Mouse (Mus musculus): ENCODE measurements at regions not wholly inside any gene's neighbourhood (a gene's known extent, or its start where the extent isn't known, plus 50 kb on each side); places are given as distances from the start of the nearest gene placed in this dataset.

DNA sequence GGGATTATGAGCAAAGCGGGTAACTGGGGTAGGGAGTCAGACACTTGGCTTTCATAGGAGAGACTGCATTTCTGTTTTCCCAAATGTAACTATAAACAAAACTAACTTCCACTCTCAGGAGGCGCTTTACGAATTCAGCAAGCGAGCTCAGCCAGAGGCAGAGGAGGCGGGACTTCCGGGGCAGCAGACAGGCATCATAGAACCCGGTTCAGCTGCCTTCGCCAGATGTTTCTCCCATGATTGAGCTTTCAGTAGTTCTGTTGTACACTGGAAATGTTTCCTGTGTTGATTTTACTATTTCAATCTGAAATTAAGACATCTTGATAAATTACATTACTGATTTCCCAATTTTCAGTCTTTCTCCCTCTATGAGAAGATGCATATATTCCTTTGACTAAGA lies 92.9 kb downstream of the Zfp365 start:
- no peak for DNase-seq (ENCODE audit: extremely low spot score, low read depth, low spot score)

DNA sequence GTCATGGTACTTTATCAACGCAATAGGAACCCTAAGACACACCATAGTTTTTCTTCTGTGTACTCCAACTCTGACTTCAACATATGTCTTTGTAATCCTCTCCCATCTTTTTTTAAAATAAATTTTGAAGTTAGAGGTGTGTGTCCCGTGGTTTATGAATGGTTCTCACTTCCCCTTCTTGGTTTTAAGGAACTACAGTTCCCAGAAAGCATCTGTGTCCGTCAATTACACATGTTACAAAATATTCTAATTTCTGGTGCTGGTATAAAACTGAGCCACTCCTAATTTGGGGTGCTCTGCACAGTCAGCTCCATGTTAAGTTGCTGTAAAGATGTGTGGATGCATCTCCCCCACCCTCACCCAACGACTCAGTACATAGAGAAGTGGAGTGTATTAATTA lies 98.6 kb downstream of the Zfp365 start:
- no peak for DNase-seq (ENCODE audit: extremely low spot score, low read depth, low spot score)

DNA sequence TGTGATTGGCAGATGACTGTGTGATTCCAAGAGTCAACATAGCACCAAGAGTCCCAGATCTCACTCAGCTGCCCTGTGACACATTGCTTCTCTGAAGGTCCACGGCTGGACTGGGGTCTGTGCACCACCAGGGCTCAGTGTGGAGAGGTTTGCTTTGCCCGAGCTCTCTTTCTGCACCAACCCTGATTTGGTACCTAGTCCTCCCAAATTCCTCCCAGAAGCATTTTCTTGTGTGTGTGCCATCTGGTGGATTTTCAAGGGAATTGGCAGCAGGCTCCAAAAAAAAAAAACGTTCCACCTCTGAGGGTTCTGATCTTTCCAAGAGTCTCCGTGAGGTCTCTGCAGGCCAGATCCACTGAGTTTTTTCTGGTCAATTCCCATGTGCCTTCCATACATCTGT lies 107.3 kb downstream of the Zfp365 start:
- DNase-seq (ENCODE audit: extremely low spot score, low read depth, low spot score): no peak

DNA sequence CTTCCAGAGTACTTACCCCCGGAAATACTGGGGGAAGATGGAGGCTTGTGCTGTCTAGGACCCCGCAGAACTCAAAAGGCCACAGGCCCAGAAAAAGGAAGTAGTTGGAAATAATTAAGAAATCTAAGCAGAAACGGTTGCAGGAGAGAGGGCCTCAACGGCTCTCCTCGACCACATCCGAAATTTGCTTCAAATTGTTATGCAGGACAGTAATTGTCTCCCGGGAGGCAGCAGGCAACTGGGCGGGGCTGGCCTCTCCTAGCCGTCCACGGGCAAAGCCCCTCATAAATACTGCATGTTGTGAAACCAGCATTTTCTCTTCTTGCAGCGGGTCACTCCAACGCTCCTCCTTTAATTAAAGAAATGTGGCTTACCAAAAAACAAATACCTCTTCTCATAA lies 107.8 kb downstream of the Zfp365 start:
- DNase-seq (ENCODE audit: extremely low spot score, low read depth, low spot score): no peak

DNA sequence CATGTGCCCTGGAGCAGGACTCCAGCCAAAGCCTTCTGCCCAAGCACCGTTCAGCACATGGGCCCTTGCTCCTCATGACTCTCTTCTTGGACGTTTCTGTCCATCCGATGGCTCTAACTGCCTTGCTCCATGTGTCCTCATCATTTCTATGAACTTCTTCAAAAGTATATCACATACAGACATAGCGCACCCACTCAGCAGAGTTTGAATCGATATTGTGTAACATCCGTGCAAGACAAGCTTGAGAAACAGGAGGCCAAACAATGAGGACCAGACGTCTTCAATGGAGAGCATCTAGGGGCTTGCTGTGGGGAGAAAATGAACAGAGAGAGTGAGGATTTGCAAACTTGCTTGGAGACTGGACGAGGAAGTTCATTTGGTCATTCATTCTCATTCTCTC lies 110.3 kb downstream of the Zfp365 start:
- no peak for DNase-seq (ENCODE audit: extremely low spot score, low read depth, low spot score)

DNA sequence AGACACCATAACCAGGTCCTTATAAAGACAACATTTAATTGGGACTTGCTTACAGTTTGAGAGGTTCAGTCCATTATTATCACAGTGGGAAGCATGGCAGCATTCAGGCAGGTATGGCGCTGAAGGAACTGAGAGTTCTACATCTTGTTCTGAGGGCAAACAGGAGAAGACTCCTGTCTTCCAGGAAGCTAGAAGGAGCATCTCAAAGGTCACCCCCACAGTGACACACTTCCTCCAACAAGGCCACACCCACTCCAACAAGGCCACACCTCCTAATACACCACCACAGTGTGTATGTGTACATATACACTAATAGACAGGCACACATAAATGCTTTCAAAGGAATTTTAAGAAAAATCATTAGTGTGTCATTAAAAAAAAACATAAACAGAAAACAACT lies 110.8 kb downstream of the Zfp365 start:
- no peak for DNase-seq (ENCODE audit: extremely low spot score, low read depth, low spot score)

DNA sequence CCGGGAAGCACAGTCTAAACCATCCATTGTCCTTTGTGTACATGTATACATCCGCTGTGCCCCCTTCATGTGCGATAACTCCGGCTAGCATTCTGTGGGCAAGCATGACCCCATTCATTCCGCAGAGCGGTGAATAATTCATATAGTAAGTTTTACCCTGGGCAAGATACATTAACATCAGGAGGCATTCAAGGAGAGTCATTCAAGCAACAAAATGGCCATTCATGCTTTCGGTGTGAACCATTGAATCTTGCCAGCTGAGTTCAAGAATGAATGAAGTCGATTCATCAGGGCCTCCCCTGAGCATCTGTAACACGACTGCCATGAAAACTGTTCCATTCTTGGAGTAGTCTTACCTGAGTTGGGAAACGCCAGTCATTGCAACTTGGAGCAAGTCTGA lies 113.5 kb downstream of the Zfp365 start:
- no peak for DNase-seq (ENCODE audit: extremely low spot score, low read depth, low spot score)

DNA sequence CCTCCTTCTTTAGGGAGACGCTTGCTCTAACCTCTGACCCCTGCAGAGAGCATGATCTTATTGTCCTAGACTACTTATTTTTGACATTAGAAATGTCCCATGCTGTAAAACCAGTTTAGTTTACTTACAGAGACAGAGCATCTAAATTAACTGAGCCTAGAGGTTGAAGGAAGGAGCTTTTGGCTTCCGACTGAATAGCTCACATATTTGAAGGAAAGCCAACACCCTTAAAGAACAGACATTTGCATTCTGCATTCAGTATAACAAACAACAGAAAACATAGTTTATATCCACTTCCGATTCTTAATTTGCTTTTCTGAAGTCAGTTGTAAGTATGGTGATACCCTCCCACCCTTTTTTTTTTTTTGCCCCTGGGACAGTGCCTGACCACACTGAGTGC lies 119.3 kb downstream of the Zfp365 start:
- no peak for DNase-seq (ENCODE audit: extremely low spot score, low read depth, low spot score)

DNA sequence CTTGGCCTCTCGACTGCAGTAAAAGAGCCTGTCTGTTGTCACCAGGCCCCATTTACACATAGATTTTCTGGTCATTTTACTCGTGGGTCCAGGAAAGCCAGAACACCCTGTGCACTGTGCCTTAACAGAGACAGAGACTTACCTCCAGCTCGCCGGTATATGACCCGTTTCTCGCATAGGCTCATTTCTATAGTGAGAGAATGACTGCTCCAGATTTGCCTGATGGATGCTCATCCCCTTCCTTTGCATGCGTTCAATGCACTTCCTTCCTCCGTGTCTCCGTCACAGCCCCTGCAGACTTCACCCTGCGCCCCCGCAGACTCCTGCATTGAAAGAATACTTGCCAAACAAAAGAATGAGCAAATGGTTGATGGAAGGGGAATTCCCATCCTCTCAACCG lies 122.8 kb downstream of the Zfp365 start:
- DNase-seq (ENCODE audit: extremely low spot score, low read depth, low spot score): no peak

DNA sequence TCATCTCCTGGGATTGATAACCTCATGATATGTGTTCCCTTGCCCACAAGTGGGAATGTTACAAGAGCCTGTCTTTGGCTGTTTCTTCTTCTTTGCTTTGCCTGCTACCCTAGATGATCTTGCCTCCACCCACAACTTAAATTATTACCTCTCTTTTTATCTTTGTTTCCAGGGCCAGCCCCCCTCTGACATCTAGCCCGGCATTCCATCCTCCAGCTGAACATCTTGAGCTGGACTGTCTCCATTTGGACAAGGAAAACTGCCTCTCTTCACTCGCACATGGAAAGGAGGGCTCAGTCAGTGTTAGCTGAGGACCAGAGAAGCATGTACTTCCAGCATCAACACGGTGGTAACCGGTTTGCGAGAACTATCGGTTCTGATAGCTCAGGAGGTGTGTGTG lies 124.3 kb downstream of the Zfp365 start:
- no peak for DNase-seq (ENCODE audit: extremely low spot score, low read depth, low spot score)

DNA sequence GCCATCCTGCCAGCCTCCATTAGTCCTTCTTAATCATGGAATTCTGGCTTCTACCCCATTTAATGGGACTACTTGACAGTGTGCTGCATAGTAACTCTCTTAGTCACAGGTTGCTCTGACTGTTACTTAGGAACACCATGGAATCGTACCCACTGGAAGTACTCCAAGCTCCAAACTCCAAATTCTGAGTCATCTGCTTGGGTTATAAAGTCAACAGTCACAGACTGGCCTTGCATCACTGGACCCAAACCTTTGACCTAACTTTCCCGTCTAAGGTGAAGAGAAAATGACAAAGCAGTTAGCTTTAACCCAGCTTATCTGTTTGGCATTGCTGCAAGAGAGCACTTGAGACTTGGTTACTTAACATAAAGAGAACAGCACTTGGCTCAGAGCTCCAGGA lies 126.9 kb downstream of the Zfp365 start:
- no peak for DNase-seq (ENCODE audit: extremely low spot score, low read depth, low spot score)

DNA sequence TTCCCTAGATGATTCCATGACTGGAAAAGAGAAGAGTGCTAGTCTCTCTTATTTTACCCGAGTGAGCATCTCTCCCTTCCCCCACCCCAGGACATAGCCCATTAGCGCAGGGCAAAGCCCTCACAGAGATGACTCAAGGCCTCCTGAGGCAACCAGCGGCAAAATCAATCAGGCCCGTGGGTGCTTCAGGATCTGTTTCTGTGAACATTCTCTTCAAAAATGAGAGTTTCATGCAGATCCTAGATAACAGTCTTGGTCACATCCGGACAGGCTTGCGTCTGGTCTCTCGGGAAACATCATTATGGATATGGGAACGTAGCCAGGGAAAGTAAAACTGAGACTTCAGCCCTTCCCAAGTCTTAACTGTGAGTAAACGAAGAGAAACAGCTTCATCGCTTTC lies 134.1 kb downstream of the Zfp365 start:
- DNase-seq (ENCODE audit: extremely low spot score, low read depth, low spot score): no peak

DNA sequence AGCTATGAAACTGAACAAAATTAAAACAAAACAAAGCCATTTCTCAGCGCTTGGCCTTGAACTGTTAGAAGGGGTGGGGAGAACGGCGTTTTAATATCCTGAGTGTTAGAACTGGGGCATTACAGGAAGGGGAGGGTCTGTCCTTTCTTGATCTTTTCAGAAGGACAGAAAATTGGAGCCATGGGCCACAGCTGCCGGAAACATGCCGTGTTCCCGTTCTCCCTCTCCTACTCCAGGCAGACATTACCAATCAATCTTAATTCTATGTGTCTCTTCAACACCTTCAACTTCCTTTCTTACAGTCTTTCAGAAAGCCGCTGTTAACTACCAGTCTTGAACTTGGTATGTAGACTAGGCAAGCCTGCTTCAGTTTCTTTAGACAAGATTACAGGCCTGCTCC lies 134.7 kb downstream of the Zfp365 start:
- no peak for DNase-seq (ENCODE audit: extremely low spot score, low read depth, low spot score)

DNA sequence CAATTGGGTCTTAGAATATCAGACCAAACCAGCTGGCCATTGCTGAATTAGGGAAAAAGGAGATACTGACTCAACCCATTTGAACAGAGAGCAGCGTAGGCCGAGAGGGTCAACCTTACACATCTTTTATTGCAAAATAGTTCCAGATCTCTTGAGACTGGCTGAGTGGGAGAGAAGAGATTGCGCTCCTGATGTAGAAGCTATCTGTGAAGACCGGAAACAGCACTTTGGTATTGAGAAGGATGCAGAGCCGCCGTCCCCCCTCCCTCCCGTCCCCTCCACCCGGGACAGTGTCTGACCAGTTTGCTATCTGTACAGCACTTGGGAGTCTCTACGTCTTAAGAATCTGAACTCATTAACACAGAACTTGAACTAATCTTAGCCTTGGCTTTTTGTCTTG lies 135.6 kb downstream of the Zfp365 start:
- no peak for DNase-seq (ENCODE audit: extremely low spot score, low read depth, low spot score)

DNA sequence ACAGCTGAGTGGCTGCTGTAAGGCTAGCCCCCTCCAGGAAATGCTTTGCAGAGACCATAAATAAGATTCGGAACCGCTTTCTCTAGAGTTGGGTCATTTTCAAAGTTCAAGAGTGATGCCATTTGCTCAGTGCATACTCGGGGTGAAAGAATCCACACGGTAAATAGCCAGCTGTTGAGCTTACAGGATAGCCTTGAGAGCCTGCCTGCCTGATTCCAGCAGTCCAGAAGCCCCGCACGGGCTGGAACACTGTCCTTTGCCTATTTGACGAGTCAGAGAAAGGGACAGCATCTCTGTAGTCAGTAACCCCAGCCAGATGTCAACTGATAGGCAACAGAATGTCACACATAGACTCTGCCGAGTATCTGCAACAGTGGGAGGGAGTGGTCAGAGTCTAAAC lies 140.7 kb downstream of the Zfp365 start:
- no peak for DNase-seq (ENCODE audit: extremely low spot score, low read depth, low spot score)

DNA sequence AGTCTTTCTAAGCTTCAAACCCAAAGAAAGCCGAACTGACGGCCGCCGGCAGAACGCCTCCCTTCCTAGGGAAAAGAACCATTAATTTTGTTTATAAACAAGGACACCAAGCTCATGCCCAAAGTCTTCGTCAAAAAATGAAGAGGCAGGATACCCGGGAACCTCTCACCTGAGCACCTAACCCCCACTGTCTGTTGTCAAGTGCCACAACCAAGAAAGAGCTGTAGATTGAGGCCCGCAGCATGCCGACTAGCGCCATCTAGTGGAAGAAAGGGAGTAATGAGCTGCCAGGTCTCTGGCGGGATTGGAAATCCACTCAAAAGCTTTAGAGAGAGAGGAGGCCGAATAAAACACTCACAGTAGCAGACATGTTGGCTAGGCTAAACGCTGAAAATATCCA lies 146.4 kb downstream of the Zfp365 start:
- DNase-seq (ENCODE audit: extremely low spot score, low read depth, low spot score): peak; percentile 26

DNA sequence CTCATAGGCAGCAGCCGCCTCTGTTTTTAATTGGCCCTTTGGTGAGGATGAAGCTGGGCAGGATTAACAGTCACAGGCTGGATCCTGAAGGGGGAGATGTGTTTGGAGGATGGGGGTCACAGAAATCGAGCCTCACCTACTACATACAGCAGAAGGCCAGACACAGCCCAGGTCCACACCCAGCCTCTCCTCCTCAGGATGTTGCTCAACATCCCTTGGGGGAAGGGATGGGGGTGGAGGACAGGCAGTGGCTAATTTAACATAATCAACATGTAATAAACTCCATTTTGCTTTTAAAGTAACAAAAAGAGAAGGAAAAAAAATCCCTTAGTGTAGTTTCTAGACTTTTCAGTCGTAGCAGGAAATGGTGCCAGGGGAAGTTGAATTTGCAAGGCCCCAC lies 152.0 kb downstream of the Zfp365 start:
- no peak for DNase-seq (ENCODE audit: extremely low spot score, low read depth, low spot score)

DNA sequence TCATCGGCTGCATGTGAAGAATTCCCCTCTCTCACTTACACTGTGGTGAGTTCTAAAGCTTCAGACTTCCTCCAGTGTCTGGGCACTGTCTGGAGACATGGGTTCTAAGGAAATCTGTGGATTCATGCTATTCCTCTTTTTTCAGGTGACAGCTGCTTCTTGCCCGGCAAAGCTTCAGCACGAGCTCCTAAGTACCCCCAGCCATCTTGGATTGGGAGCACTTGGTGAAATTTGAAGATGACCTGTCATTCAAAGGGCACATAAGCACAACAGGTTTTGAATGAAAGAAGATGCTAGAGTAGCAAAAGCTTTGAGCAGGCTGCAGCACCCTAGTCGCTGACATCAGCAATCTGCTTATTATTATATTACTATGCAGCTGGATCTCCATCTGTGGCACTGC lies 164.3 kb downstream of the Zfp365 start:
- DNase-seq (ENCODE audit: extremely low spot score, low read depth, low spot score): no peak

DNA sequence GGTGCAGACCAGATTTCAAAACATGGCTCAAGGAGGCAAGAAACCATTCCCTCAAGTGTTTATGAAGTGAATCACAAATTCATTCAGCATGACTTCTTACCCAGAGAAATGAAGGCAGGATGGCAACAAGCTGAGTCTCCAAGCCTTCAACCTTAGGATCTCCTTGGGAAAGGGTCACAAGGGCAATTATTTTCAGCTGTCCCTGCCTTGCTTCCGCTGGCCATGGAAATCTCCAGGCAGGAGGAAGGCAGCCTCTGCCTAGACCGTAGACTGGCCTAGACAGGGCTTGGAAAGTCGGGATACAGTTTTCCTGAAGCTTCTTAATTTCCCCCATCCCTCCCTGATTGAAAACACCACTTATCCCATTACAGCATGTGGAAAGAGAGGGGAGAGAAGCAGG lies 165.0 kb downstream of the Zfp365 start:
- no peak for DNase-seq (ENCODE audit: extremely low spot score, low read depth, low spot score)

DNA sequence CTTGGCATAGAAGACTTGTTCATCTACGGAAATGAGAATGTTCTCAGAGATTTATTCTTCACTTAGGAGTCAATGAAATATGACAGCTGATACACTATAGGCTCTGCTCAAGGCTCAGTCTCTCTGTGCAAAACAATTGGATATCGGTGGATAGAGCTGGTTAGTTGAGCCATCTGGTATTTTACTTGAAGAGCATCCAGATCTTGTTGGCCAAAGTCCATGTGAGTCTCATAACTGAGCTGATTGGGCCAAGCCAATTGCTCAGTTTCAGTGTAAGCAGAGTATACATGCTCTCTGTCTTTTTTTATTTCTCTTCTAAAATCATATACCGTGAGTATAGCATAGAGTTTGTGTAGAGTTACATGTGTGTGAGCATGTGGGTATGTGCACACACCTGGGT lies 166.3 kb downstream of the Zfp365 start:
- DNase-seq (ENCODE audit: extremely low spot score, low read depth, low spot score): no peak

DNA sequence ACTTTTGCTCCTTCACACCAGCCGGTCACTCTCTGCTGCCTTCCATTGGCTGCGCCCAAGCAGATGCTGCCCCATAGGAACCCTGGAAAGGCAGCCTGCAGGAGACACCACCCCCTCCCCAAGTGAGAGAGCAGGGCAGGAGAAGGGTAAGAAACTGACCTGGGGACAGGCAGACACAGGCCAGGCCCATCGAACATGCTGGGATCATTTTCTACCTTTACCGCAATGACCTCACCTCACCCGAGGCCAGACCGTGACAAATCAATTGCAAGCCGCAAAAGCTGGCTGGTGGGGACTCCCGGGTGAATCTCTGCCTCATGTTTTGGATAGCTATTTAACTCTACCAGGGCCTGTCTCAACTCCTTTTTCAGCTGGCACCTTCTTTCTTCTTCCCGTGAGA lies 168.9 kb downstream of the Zfp365 start:
- no peak for DNase-seq (ENCODE audit: extremely low spot score, low read depth, low spot score)

DNA sequence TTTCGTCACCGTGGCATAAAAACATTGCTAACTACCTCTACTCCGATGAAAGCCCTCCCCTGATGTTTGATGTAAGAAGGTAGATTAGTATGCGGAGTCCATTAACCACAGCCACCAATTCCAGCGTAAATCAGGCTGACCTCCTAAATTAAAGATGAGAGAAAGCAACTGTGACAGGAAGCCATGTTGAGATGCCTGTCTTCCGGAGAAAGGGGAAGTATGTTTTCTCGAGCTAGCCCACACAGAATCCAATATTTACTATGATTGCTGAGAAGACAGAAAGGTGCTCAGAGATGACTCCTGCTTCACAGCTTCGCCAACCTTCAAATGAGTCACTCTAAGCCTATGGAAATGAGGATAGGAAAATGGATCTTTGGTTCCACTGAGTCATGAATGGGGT lies 169.6 kb downstream of the Zfp365 start:
- DNase-seq (ENCODE audit: extremely low spot score, low read depth, low spot score): no peak

DNA sequence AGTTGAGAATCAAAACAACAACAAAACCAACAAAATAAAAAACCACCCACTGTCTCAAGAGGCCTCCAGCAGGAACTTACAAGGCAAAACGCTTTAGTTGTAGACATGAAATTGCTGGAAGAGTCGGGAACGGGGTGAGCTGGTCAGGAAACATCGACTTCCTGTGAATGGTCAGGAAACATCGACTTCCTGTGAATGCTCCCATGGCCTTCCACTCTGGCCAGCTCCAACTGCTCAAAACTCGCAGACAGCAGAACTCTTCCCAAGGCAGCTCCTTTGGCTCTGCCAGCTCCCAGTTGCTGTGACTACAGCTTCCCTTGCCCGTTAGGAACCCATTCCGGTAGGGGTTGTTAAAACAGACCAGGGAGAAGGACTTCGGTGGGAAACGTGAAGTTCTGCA lies 170.2 kb downstream of the Zfp365 start:
- no peak for DNase-seq (ENCODE audit: extremely low spot score, low read depth, low spot score)

DNA sequence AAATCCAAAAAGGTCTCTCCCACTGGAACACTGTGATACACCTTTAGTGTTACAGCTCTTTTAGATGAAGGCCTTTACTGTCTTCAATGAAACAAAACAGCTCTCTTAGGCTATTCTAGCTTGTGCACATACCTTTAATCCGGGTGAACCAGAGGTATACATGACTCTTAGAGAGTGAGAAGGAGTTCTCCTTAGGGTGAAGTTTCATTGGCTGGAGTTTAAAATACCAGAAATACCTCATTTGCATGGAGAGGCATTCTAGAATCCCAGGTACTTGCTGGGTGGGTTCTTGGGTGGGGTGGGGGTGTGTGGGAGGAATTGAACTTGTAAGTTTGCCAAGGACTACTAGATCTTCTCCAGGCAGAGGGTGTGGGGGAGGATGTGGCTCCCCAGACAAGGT lies 173.3 kb downstream of the Zfp365 start:
- DNase-seq (ENCODE audit: extremely low spot score, low read depth, low spot score): no peak

All from hindlimb bud, embryonic 11.5 days (tissue).